Mouse (Mus musculus): ENCODE results near the gene Pard3b. TPM values are rescaled to one million over a fixed set of nuclear protein-coding genes. Genes with fewer than 3 reads are reported as not detected.
"Not testable (repeated sequence)": the region's sequence is repeated elsewhere in the genome, so short reads cannot be mapped to it uniquely, and the experiment has no call there.

The Pard3b gene
- polyA plus RNA-seq, 1 experiment, result 0.69 TPM

- DNase-seq (ENCODE audit: low read depth in 1 of 2, low spot score in 2 of 2), result no peak
- H3K27ac ChIP-seq (ENCODE audit: insufficient read depth, low read length), result no peak overlapping the region
- TF ChIP-seq CTCF (IDR thresholded peaks at IDR 0.05; ENCODE audit: extremely low read depth, insufficient read depth, insufficient read length, insufficient replicate concordance) (no peak), POLR2A (IDR thresholded peaks at IDR 0.05; ENCODE audit: low read depth, low read length) (no peak)
- 88% methylated on average over 4 of the region's 4 CpGs for WGBS
- H3K36me3 ChIP-seq (ENCODE audit: control insufficient read depth, insufficient read depth, low read length), result no peaks in the 10 kb centered on the region
- H3K4me3 ChIP-seq (ENCODE audit: extremely low read depth, insufficient read depth, insufficient read length), result no peak overlapping the region
- H3K4me1 ChIP-seq (ENCODE audit: control insufficient read depth, insufficient read depth, insufficient read length), result no peaks in the 10 kb centered on the region
- H3K27me3 ChIP-seq (ENCODE audit: control insufficient read depth, insufficient read depth, low read length), result no peaks in the 10 kb centered on the region
These were observed 943.9 kb downstream of the Pard3b start for GRCm38 (mm10) chr1:62582476-62582875.

- Histone ChIP-seq H3K4me1 (ENCODE audit: control insufficient read depth, insufficient read depth, insufficient read length) (no peaks in the 10 kb centered on the region), H3K36me3 (ENCODE audit: control insufficient read depth, insufficient read depth, low read length) (no peaks in the 10 kb centered on the region), H3K27ac (ENCODE audit: insufficient read depth, low read length) (no peak overlapping the region), H3K4me3 (ENCODE audit: extremely low read depth, insufficient read depth, insufficient read length) (no peak overlapping the region), H3K27me3 (ENCODE audit: control insufficient read depth, insufficient read depth, low read length) (no peaks in the 10 kb centered on the region)
- no peak for DNase-seq (ENCODE audit: low read depth in 1 of 2, low spot score in 2 of 2)
- 94% methylated on average over 6 of the region's 6 CpGs for WGBS
- TF ChIP-seq CTCF (IDR thresholded peaks at IDR 0.05; ENCODE audit: extremely low read depth, insufficient read depth, insufficient read length, insufficient replicate concordance), result no peak
- TF ChIP-seq POLR2A (IDR thresholded peaks at IDR 0.05; ENCODE audit: low read depth, low read length), result no peak
These were observed 948.9 kb downstream of the Pard3b start for GRCm38 (mm10) chr1:62587536-62587935.

- H3K36me3 ChIP-seq (ENCODE audit: control insufficient read depth, insufficient read depth, low read length), result no peaks in the 10 kb centered on the region
- no peak overlapping the region for H3K4me3 ChIP-seq (ENCODE audit: extremely low read depth, insufficient read depth, insufficient read length)
- DNase-seq (ENCODE audit: low read depth in 1 of 2, low spot score in 2 of 2), result no peak
- no peak overlapping the region for H3K27ac ChIP-seq (ENCODE audit: insufficient read depth, low read length)
- no peaks in the 10 kb centered on the region for H3K4me1 ChIP-seq (ENCODE audit: control insufficient read depth, insufficient read depth, insufficient read length)
- TF ChIP-seq CTCF (IDR thresholded peaks at IDR 0.05; ENCODE audit: extremely low read depth, insufficient read depth, insufficient read length, insufficient replicate concordance) (no peak), POLR2A (IDR thresholded peaks at IDR 0.05; ENCODE audit: low read depth, low read length) (no peak)
- no peaks in the 10 kb centered on the region; the same call in 1 of the 2 replicates for H3K27me3 ChIP-seq (ENCODE audit: control insufficient read depth, insufficient read depth, low read length)
- 79% methylated on average over 6 of the region's 6 CpGs for WGBS
These were observed 952.8 kb downstream of the Pard3b start for GRCm38 (mm10) chr1:62591296-62592031.

GRCm38 (mm10) chr1:62595401-62595800 lies 956.8 kb downstream of the Pard3b start:
- Histone ChIP-seq H3K4me1 (ENCODE audit: control insufficient read depth, insufficient read depth, insufficient read length) (no peaks in the 10 kb centered on the region), H3K27ac (ENCODE audit: insufficient read depth, low read length) (no peak overlapping the region), H3K27me3 (ENCODE audit: control insufficient read depth, insufficient read depth, low read length) (no peaks in the 10 kb centered on the region; the same call in 1 of the 2 replicates), H3K4me3 (ENCODE audit: extremely low read depth, insufficient read depth, insufficient read length) (no peak overlapping the region), H3K36me3 (ENCODE audit: control insufficient read depth, insufficient read depth, low read length) (no peaks in the 10 kb centered on the region)
- TF ChIP-seq POLR2A (IDR thresholded peaks at IDR 0.05; ENCODE audit: low read depth, low read length), result no peak
- TF ChIP-seq CTCF (IDR thresholded peaks at IDR 0.05; ENCODE audit: extremely low read depth, insufficient read depth, insufficient read length, insufficient replicate concordance), result no peak
- DNase-seq (ENCODE audit: low read depth in 1 of 2, low spot score in 2 of 2), result no peak
- 78% methylated on average over 3 of the region's 3 CpGs for WGBS

GRCm38 (mm10) chr1:62597751-62598400 lies 959.3 kb downstream of the Pard3b start:
- Histone ChIP-seq H3K27me3 (ENCODE audit: control insufficient read depth, insufficient read depth, low read length) (no peaks in the 10 kb centered on the region; the same call in 1 of the 2 replicates), H3K4me3 (ENCODE audit: extremely low read depth, insufficient read depth, insufficient read length) (no peak overlapping the region), H3K27ac (ENCODE audit: insufficient read depth, low read length) (no peak overlapping the region), H3K4me1 (ENCODE audit: control insufficient read depth, insufficient read depth, insufficient read length) (no peaks in the 10 kb centered on the region), H3K36me3 (ENCODE audit: control insufficient read depth, insufficient read depth, low read length) (no peaks in the 10 kb centered on the region)
- no peak for DNase-seq (ENCODE audit: low read depth in 1 of 2, low spot score in 2 of 2)
- WGBS, result 93% methylated on average over 5 of the region's 5 CpGs
- TF ChIP-seq POLR2A (IDR thresholded peaks at IDR 0.05; ENCODE audit: low read depth, low read length) (no peak), CTCF (IDR thresholded peaks at IDR 0.05; ENCODE audit: extremely low read depth, insufficient read depth, insufficient read length, insufficient replicate concordance) (no peak)

- H3K27ac ChIP-seq (ENCODE audit: insufficient read depth, low read length), result no peak overlapping the region
- WGBS, result 92% methylated on average over 5 of the region's 5 CpGs
- TF ChIP-seq POLR2A (IDR thresholded peaks at IDR 0.05; ENCODE audit: low read depth, low read length) (no peak), CTCF (IDR thresholded peaks at IDR 0.05; ENCODE audit: extremely low read depth, insufficient read depth, insufficient read length, insufficient replicate concordance) (no peak)
These were observed 959.9 kb downstream of the Pard3b start for GRCm38 (mm10) chr1:62598551-62598950.

GRCm38 (mm10) chr1:62604644-62605043 lies 966.0 kb downstream of the Pard3b start:
- not testable (repeated sequence) for H3K4me1 ChIP-seq (ENCODE audit: control insufficient read depth, insufficient read depth, insufficient read length); H3K27ac ChIP-seq (ENCODE audit: insufficient read depth, low read length); DNase-seq (ENCODE audit: low read depth in 1 of 2, low spot score in 2 of 2); H3K36me3 ChIP-seq (ENCODE audit: control insufficient read depth, insufficient read depth, low read length); H3K27me3 ChIP-seq (ENCODE audit: control insufficient read depth, insufficient read depth, low read length); H3K4me3 ChIP-seq (ENCODE audit: extremely low read depth, insufficient read depth, insufficient read length)
- WGBS, result 82% methylated on average over 1 of the region's 1 CpGs

More at GRCm38 (mm10) chr1:62598551-62598950, 959.9 kb downstream of the Pard3b start:
- no peaks in the 10 kb centered on the region for H3K4me1 ChIP-seq (ENCODE audit: control insufficient read depth, insufficient read depth, insufficient read length)
- H3K36me3 ChIP-seq (ENCODE audit: control insufficient read depth, insufficient read depth, low read length), result no peaks in the 10 kb centered on the region
- H3K27me3 ChIP-seq (ENCODE audit: control insufficient read depth, insufficient read depth, low read length), result no peaks in the 10 kb centered on the region; the same call in 1 of the 2 replicates
- no peak for DNase-seq (ENCODE audit: low read depth in 1 of 2, low spot score in 2 of 2)
- H3K4me3 ChIP-seq (ENCODE audit: extremely low read depth, insufficient read depth, insufficient read length), result no peak overlapping the region

All from spleen, adult 2 months (tissue).